Mouse (Mus musculus) thymus, adult 2 months (tissue): ENCODE measurements around the gene Ech1. TPM values are rescaled to one million over a fixed set of nuclear protein-coding genes. Genes with fewer than 3 reads are reported as not detected.

Experiments used
- DNase-seq: peaks from one replicate; pipeline ENCODE4 v3.0.0; 2021
- H3K27ac ChIP-seq: fragments of 200-500 bp; 2 replicates; pipeline ENCODE4 v1.5.1; 2012; ENCODE audit warnings: low read length, control low read depth; ENCODE audit not compliant: control insufficient read depth, insufficient read depth
- H3K27me3 ChIP-seq: fragments of 200-500 bp; 2 replicates; pipeline ENCODE4 v1.6.1; 2012; ENCODE audit warnings: mild to moderate bottlenecking, low read length, moderate library complexity, mixed read lengths; ENCODE audit not compliant: control insufficient read depth, insufficient read depth
- H3K36me3 ChIP-seq: fragments of 200-500 bp; 2 replicates; pipeline ENCODE4 v1.6.1; 2012; ENCODE audit warnings: mild to moderate bottlenecking, low read length, moderate library complexity; ENCODE audit not compliant: control insufficient read depth, insufficient read depth
- H3K4me1 ChIP-seq: fragments of 200-500 bp; replicated peaks from 2 replicates; pipeline ENCODE4 v1.6.1; 2012; ENCODE audit warnings: low read length; ENCODE audit not compliant: control insufficient read depth, insufficient read depth
- H3K4me3 ChIP-seq: fragments of 200-500 bp; 2 replicates; pipeline ENCODE4 v1.5.1; 2012; ENCODE audit warnings: mild to moderate bottlenecking, low read length, control low read depth, moderate library complexity; ENCODE audit not compliant: control insufficient read depth, insufficient read depth
- CTCF ChIP-seq: fragments of 200-500 bp; IDR thresholded peaks from 2 replicates; pipeline ENCODE4 v1.5.1; 2012; ENCODE audit warnings: mild to moderate bottlenecking, control low read depth, low read length, moderate library complexity, borderline replicate concordance; ENCODE audit not compliant: control insufficient read depth, poor library complexity, insufficient read depth; ENCODE audit errors: extremely low read depth
- POLR2A ChIP-seq: fragments of 200-500 bp; IDR thresholded peaks from 2 replicates; pipeline ENCODE4 v1.6.1; 2012; ENCODE audit warnings: mild to moderate bottlenecking, low read length, control low read depth, moderate library complexity; ENCODE audit not compliant: control insufficient read depth, poor library complexity, insufficient read depth; ENCODE audit errors: extremely low read depth
- WGBS: fragments of 180-500 bp; shearing (Covaris S2); methylation state at CpG from one replicate; pipeline ENCODE4 v1.1.7; 2018; 5-methylcytosine and 5-hydroxymethylcytosine counted together
- polyA plus RNA-seq: library from polyadenylated mRNA; depleted of rRNA; stranded (reverse); fragments of >200 nt; gene quantifications from 2 replicates; pipeline ENCODE4 v1.2.3, GENCODE M21; 2012

The Ech1 gene
- polyA plus RNA-seq, 1 experiment = 359 TPM

DNA sequence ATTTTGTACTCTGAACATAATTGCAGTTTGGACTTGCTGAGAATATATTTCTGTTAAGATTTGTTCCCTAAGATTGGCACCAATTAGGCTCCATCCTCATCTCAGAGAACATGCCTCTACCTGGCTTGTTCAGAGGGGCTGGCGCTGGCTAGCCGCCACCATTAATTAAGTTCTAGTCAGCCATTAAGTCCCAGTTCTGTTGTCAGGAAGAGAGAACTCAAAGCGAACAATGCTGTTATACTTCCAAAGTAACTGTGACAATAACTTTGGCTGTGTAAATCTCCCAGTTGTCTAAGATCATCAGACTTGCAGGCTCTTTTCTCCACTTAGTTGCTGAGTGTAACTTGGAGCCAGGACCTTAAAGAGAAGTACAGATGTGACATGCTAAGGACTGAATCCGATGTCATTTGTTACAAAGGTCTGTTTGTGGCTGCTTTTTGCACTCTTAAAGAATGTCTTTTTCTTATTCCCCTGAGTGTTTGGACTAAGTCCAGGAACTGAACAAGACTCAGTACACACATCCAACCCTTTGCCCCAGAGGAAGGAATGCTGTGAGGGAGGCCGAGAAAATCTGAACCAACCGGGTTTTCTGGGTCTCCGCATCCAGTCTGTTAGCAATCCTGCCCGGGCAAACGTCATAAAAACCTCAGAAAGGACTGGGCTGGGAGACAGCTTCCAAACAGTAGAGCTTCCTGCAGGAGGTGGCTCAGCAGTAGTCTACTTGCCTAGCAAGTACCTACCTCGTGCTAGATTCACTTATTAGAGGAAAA is 22.9 kb upstream of the Ech1 start:
- peaks cover 28% of the 10 kb centered on the region for H3K4me1 ChIP-seq
- no peak for TF ChIP-seq CTCF
- H3K4me3 ChIP-seq = no peak overlapping the region
- DNase-seq = no peak
- peaks cover 9% of the 10 kb centered on the region for H3K36me3 ChIP-seq
- no peak overlapping the region for H3K27ac ChIP-seq
- 67% methylated on average over 10 of the region's 10 CpGs for WGBS
- no peaks in the 10 kb centered on the region for H3K27me3 ChIP-seq

DNA sequence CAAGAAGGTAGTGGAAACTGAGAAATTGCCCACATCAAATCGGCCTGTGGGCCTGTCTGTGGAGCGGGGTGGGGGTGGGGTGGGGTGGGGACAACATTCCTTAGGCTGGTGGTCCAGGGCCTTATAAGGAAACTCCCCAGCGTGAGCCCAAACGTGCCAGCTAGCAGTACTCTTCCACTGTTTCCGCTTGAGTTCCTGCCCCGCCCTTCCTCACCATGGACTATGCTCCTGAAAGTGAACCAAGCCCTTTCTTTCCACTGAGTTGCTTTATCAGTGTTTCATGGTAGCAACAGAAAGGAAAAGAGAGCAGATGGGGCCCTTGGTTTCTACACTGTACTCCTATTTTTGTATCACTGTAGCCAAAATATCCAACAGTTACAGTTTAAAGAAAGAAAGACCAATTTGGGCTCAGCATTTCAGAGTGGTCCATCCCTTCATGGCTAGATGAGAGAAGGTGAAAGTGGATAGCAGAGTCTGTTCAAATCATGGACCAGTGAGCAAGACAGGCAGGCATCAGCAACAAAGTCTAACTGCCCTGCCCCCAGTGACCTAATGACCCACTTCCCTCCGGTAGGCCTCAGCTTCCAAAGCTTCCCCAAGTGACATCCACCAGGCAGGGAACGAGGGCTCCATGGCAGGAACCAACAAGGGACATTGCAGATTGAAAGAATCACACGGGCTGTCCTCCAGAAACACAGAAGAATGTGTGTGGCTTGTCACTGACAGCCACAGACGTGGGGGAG is 22.0 kb upstream of the Ech1 start:
- peaks cover 29% of the 10 kb centered on the region for H3K4me1 ChIP-seq
- TF ChIP-seq CTCF = no peak
- no peak for TF ChIP-seq POLR2A
- peaks cover 7% of the 10 kb centered on the region; the same call in 1 of the 2 replicates for H3K36me3 ChIP-seq
- 60% methylated on average over 10 of the region's 10 CpGs for WGBS
- no peak for DNase-seq
- no peak overlapping the region for H3K27ac ChIP-seq
- H3K4me3 ChIP-seq = no peak overlapping the region
- no peaks in the 10 kb centered on the region for H3K27me3 ChIP-seq

DNA sequence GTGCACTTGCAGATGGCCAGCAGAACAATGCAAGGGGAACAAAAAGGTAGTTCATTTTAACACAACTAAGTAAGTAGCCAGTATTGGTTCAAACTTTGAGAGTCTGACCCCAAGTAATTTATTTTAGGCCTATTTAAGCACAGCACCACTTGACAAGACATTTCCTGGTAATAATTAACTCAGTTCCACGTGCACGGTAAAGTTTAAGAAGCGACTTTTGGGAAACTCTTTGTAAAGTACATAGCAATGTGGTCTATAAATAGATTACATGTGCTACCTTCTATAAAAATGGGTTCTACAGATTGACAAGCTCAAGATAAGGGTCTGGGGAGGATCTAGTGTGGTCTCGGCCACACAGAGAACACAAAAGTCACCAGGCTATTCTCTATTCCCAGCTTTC is 21.3 kb upstream of the Ech1 start:
- Histone ChIP-seq H3K27me3 (no peaks in the 10 kb centered on the region), H3K4me3 (no peak overlapping the region), H3K4me1 (peaks cover 32% of the 10 kb centered on the region), H3K36me3 (peaks cover 2% of the 10 kb centered on the region; the same call in 1 of the 2 replicates), H3K27ac (no peak overlapping the region)
- DNase-seq = no peak
- TF ChIP-seq POLR2A (no peak), CTCF (no peak)
- 95% methylated on average over 4 of the region's 4 CpGs for WGBS

DNA sequence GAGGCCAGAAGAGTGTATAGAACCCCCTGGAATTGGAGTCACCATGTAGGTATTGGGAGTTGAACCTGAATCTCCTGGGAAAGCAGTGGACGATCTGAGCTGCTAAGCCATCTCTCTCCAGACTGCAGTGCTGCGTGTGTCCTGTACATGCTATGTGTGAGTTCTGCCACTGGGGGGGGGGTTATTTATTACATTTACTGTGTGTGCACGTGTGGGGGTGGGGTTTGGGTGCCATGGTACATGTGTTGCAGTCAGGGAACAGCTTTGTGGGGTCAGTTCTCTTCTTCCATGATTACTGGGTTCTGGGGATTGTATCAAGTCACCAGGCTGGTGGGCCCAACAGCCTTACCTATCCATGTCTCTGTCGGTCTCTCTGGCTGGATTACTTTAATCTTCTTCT is 18.1 kb upstream of the Ech1 start:
- H3K36me3 ChIP-seq = no peaks in the 10 kb centered on the region
- no peak for TF ChIP-seq POLR2A
- TF ChIP-seq CTCF = no peak
- no peak overlapping the region for H3K4me3 ChIP-seq
- H3K27ac ChIP-seq = no peak overlapping the region
- H3K4me1 ChIP-seq = peaks cover 20% of the 10 kb centered on the region
- H3K27me3 ChIP-seq = no peaks in the 10 kb centered on the region
- no peak for DNase-seq
- WGBS = 75% methylated on average over 4 of the region's 4 CpGs

GRCm38 (mm10) chr7:28807641-28808220 is 17.3 kb upstream of the Ech1 start:
- H3K4me1 ChIP-seq = peaks cover 25% of the 10 kb centered on the region
- TF ChIP-seq CTCF (no peak), POLR2A (no peak)
- peak overlapping the region; percentile 74 for H3K4me3 ChIP-seq

DNA sequence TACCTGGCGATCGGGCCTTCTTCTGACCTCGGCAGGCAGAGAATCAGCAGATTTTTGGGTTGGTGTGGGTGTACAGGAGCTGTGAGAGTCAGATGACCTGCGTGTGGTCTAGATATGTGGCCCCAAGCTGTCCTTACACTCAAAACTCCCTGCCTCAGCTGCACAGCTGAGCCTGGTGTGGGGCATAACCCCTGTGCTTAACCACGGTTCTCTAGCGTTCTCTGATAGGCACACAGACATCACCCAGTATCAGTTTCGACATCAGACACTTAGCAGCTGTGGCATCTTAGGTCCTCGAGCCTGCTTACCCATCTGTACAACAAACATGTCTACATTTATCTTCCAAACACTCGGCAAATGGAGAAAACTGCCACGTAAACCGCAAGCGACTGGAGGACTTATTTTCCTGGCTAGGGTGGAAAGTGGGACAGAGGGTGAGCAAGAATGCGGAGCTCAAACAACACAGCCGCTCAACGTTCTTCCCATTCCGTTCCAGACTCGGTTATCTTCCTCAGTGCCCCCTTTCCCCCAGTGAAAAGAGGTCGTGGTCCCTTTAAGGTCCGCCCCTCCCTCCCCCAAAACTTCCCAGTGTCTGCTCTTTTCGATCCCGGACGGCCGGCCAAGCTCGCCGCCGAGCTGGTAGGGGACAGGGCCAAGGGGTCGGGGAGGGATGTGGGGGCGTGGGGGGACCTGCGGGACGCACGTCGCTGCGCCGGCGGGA is 16.6 kb upstream of the Ech1 start, which contains the start of gene Hnrnpl:
Hnrnpl (plus strand) TSS at position 321 of the 721 bp plus-strand sequence.
- Histone ChIP-seq H3K27ac (peak within 1 kb of the TSS; percentile 95), H3K36me3 (peaks cover 4% of the 10 kb centered on the region), H3K4me1 (peaks cover 23% of the 10 kb centered on the region), H3K27me3 (no peaks in the 10 kb centered on the region), H3K4me3 (peak within 1 kb of the TSS; percentile 74)
- 3% methylated on average over 35 of the region's 35 CpGs for WGBS
- TF ChIP-seq CTCF = no peak
- no peak for TF ChIP-seq POLR2A
- peak; percentile 52 for DNase-seq

More at GRCm38 (mm10) chr7:28807641-28808220, 17.3 kb upstream of the Ech1 start:
- DNase-seq = no peak
- 68% methylated on average over 8 of the region's 8 CpGs for WGBS
- no peaks in the 10 kb centered on the region for H3K27me3 ChIP-seq
- no peaks in the 10 kb centered on the region; the same call in 1 of the 2 replicates for H3K36me3 ChIP-seq
- peak overlapping the region; percentile 95 for H3K27ac ChIP-seq
